Mouse (Mus musculus) G1E (cell line): ENCODE data around the gene Aebp2.

Experiments
- CTCF ChIP-seq: IDR thresholded peaks from 2 replicates; pipeline ENCODE4 v1.5.1; 2012; ENCODE audit warnings: low read depth, low read length, inconsistent platforms, mixed read lengths
- GATA1 ChIP-seq: IDR thresholded peaks from 2 replicates; pipeline ENCODE4 v1.6.1; 2012; ENCODE audit warnings: borderline replicate concordance, low read length, inconsistent platforms, mixed read lengths
- GATA2 ChIP-seq: IDR thresholded peaks from 2 replicates; pipeline ENCODE4 v1.6.1; 2012; ENCODE audit warnings: low read depth, low read length, inconsistent platforms, borderline replicate concordance
- POLR2AphosphoS5 ChIP-seq: IDR thresholded peaks from 2 replicates; pipeline ENCODE4 v1.6.1; 2012; ENCODE audit warnings: low read depth, low read length, inconsistent platforms; ENCODE audit not compliant: insufficient replicate concordance

GRCm38 (mm10) chr6:140621622-140622021 lies 841 bp upstream of the Aebp2 start:
- no peak for TF ChIP-seq CTCF
- no peak for TF ChIP-seq GATA2
- no peak for TF ChIP-seq GATA1
- TF ChIP-seq POLR2AphosphoS5: no peak
